In the genomic region with DNA sequence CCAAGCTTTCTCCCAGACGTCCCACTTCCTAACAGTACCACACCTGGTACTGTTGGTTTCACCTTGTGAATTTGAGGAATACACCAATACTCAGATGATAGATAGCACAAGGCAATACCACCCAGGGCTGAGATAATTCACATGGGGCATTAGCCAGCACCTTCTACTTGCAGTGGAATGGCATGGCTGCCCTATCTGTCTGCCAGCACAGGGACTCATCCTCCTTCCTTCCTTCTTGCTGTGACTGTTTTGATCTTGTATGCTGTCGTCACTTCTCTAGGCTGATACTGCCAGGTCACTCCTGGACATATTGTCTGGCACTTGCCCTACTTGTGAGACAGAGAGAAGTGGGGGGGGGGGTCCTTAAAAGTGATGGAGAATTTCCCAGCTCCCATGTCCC, we compare ENCODE assay signal across 19 mouse cellular contexts.
DNase-seq lines count a peak whose midpoint lies in the region; ATAC-seq and TF ChIP-seq lines count a peak whose summit lies in the region.
"Had no signal": no experiment of that assay in that cellular context is flagged by ENCODE, and none has a peak within 500 bp of the region (broad histone marks: within the 10 kb centered on the region; RNA-seq: fewer than 3 reads in every experiment).

No protein-coding gene starts in this region.

- H3K4me3 ChIP-seq in gastrocnemius, adult 2 months: no peak overlapping the region
- H3K4me3 ChIP-seq in midbrain, embryonic 11.5 days (ENCODE audit: low read depth, low read length): no peak overlapping the region
- no peak overlapping the region for H3K4me3 ChIP-seq in midbrain, embryonic 10.5 days
- H3K4me3 ChIP-seq: hindbrain, embryonic 12.5 days; hindbrain, embryonic 15.5 days had no signal

- no peak overlapping the region for H3K4me2 ChIP-seq in midbrain, embryonic 11.5 days
- H3K4me2 ChIP-seq: heart, embryonic 11.5 days; hindbrain, embryonic 12.5 days; hindbrain, embryonic 15.5 days had no signal

- DNase-seq in cerebellum, adult 9-10 months: peak; percentile 61
- DNase-seq in cerebellum, adult 11 months: no peak
- no peak for DNase-seq in gastrocnemius, adult 2 months
- no peak for DNase-seq in gastrocnemius, postnatal 4 days (ENCODE audit: low spot score in 2 of 2)
- peak; percentile 23 for DNase-seq in midbrain, embryonic 11.5 days (ENCODE audit: low spot score, missing footprints)
- no peak for DNase-seq in midbrain, embryonic 10.5 days (ENCODE audit: low spot score)
- no peak for DNase-seq in testis, postnatal 14 days (ENCODE audit: low spot score)
- DNase-seq: adrenal gland, adult 2 months; adrenal gland, postnatal 14 days; B cell, adult 2 months; gastrocnemius, postnatal 10 days; gastrocnemius, postnatal 36 days had no signal

- no peak for ATAC-seq in midbrain, embryonic 11.5 days (ENCODE audit: low FRiP score)
- ATAC-seq: intestine, postnatal 0 days had no signal

- no peak overlapping the region for H3K9ac ChIP-seq in midbrain, embryonic 11.5 days (ENCODE audit: low read length)
- H3K9ac ChIP-seq: forebrain, postnatal 0 days; hindbrain, embryonic 12.5 days; hindbrain, embryonic 15.5 days had no signal

- intact Hi-C loops in gastrocnemius, adult 2 months (cut with DNase I): no loop called here

- no peak for TF ChIP-seq CTCF in gastrocnemius, adult 2 months (IDR thresholded peaks at IDR 0.05)

- 86% methylated on average over 2 of the region's 2 CpGs for WGBS in midbrain, embryonic 11.5 days
- WGBS in midbrain, embryonic 10.5 days: 88% methylated on average over 2 of the region's 2 CpGs

- no peaks in the 10 kb centered on the region for H3K9me3 ChIP-seq in midbrain, embryonic 11.5 days (ENCODE audit: control insufficient read depth, low read length)
- H3K9me3 ChIP-seq in midbrain, embryonic 10.5 days (replicated peaks): no peaks in the 10 kb centered on the region
- H3K9me3 ChIP-seq: G1E; hindbrain, embryonic 12.5 days; hindbrain, embryonic 15.5 days had no signal

- peak overlapping the region; percentile 78; the same call in 1 of the 2 replicates for H3K27ac ChIP-seq in gastrocnemius, adult 2 months
- no peak overlapping the region for H3K27ac ChIP-seq in midbrain, embryonic 11.5 days (ENCODE audit: low read depth, low read length)
- no peak overlapping the region for H3K27ac ChIP-seq in midbrain, embryonic 10.5 days (replicated peaks)
- H3K27ac ChIP-seq: hindbrain, embryonic 12.5 days; hindbrain, embryonic 15.5 days had no signal

- H3K36me3 ChIP-seq in midbrain, embryonic 11.5 days (ENCODE audit: control insufficient read depth, insufficient read depth, low read length): no peaks in the 10 kb centered on the region
- no peaks in the 10 kb centered on the region for H3K36me3 ChIP-seq in midbrain, embryonic 10.5 days
- H3K36me3 ChIP-seq: hindbrain, embryonic 12.5 days; hindbrain, embryonic 15.5 days had no signal

- no peaks in the 10 kb centered on the region for H3K27me3 ChIP-seq in midbrain, embryonic 11.5 days (ENCODE audit: control insufficient read depth, insufficient read depth, low read length)
- no peaks in the 10 kb centered on the region for H3K27me3 ChIP-seq in midbrain, embryonic 10.5 days (ENCODE audit: low read depth, poor library complexity, severe bottlenecking)
- H3K27me3 ChIP-seq: CH12.LX; hindbrain, embryonic 12.5 days; hindbrain, embryonic 15.5 days had no signal

- no peaks in the 10 kb centered on the region for H3K4me1 ChIP-seq in midbrain, embryonic 11.5 days (ENCODE audit: control insufficient read depth, insufficient read depth, low read length)
- peaks cover 39% of the 10 kb centered on the region for H3K4me1 ChIP-seq in midbrain, embryonic 10.5 days

Comparison
In these comparisons a context has a peak if more than half of its experiments do, and no peak if none do; other contexts are left out.
1. DNase-seq: peak in cerebellum, adult 9-10 months (single experiment) and midbrain, embryonic 11.5 days (single experiment); none in cerebellum, adult 11 months (single experiment), gastrocnemius, adult 2 months (single experiment), gastrocnemius, postnatal 4 days (0 of 2), midbrain, embryonic 10.5 days (single experiment) and testis, postnatal 14 days (single experiment).